Mouse (Mus musculus): Measurements from ENCODE around the gene Hsd17b6. TPM values are rescaled to one million over a fixed set of nuclear protein-coding genes. Genes with fewer than 3 reads are reported as not detected.

The Hsd17b6 gene
- polyA plus RNA-seq, 1 experiment, result not detected

DNA sequence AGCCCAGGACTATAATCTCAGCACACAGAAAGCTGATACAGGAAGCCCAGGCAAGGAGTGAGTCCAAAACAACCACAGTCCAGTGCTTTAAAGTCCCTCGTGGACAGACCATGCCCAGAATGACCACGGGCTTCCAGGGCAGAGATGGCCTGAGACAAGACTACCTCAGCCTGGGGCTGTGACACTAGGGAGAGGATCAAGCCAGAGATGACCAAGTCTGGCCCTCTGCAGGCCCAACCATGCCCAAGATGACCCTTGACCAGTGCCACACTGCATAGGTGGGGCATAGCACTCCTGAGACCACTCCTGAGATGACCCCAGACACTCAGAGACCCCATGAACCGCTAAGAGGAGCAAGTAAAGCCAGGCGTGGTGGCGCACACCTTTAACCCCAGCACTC lies 2.3 kb upstream of the Hsd17b6 start:
- no peaks in the 10 kb centered on the region for H3K9me3 ChIP-seq
- H3K4me1 ChIP-seq, result peaks cover 3% of the 10 kb centered on the region; the same call in 1 of the 2 replicates
- peaks cover 4% of the 10 kb centered on the region for H3K27me3 ChIP-seq (replicated peaks)
- TF ChIP-seq GATA1 (IDR thresholded peaks at IDR 0.05; ENCODE audit: borderline replicate concordance, low read length) (no peak), FLI1 (IDR thresholded peaks at IDR 0.05; ENCODE audit: low read length) (no peak)
- no peak overlapping the region for H3K4me3 ChIP-seq (replicated peaks)
- no peaks in the 10 kb centered on the region for H3K36me3 ChIP-seq (replicated peaks; ENCODE audit: low read length)

DNA sequence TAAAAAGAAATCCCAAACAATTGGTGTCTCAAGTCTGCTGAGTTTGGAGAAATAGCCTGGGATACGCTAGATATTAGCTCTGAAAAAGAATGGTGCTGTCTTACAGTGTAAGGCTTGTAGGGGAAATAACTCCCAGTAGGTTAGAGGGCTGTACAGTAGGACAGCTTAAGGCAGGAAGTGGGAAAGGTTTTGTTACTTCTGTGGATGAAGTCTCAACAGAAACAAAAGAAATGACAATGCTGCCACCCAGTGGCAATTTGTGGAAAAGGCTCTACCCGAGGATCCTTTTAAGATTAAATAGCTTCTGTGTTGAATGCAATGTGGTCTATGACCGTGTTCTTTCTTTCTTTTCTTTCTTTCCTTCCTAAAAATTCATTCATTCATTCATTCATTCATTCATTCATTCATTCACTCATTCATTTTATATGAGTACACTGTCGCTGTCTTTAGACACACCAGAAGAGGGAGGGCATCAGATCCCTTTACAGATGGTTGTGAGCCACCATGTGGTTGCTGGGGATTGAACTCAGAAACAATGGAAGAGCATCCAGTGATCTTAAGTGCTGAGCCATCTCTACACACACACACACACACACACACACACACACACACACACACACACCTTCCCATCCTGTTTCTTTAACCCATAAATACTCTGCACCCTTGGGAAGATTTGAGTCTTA lies 937 bp upstream of the Hsd17b6 start:
- Histone ChIP-seq H3K27me3 (replicated peaks) (peaks cover 4% of the 10 kb centered on the region), H3K4me3 (replicated peaks) (no peak overlapping the region), H3K4me1 (peaks cover 3% of the 10 kb centered on the region; the same call in 1 of the 2 replicates), H3K9me3 (no peaks in the 10 kb centered on the region), H3K36me3 (replicated peaks; ENCODE audit: low read length) (no peaks in the 10 kb centered on the region)
- TF ChIP-seq FLI1 (IDR thresholded peaks at IDR 0.05; ENCODE audit: low read length) (no peak), GATA1 (IDR thresholded peaks at IDR 0.05; ENCODE audit: borderline replicate concordance, low read length) (no peak)

DNA sequence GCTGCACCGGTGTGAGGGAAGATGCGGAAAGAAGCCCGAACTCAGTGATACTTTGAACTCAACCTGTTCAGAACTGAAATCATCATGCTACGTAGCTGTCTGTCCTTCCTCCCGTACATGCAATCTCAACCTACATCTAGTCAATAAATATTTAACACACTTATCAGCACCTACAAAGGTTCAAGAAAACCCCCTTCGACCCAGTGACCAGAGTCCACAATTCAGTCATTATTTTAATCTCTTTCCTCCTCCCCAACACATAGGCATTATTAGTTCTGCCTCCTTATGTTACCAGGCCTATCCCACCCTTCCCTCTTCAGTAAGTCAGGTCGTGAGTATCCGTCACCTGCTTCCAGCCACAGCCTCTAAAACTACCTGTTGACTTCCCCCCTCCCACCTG lies 1.9 kb downstream of the Hsd17b6 start:
- Histone ChIP-seq H3K4me1 (peaks cover 3% of the 10 kb centered on the region; the same call in 1 of the 2 replicates), H3K27me3 (replicated peaks) (peaks cover 4% of the 10 kb centered on the region), H3K36me3 (replicated peaks; ENCODE audit: low read length) (no peaks in the 10 kb centered on the region), H3K9me3 (no peaks in the 10 kb centered on the region), H3K4me3 (replicated peaks) (no peak overlapping the region)
- TF ChIP-seq GATA1 (IDR thresholded peaks at IDR 0.05; ENCODE audit: borderline replicate concordance, low read length), result no peak
- no peak for TF ChIP-seq FLI1 (IDR thresholded peaks at IDR 0.05; ENCODE audit: low read length)

DNA sequence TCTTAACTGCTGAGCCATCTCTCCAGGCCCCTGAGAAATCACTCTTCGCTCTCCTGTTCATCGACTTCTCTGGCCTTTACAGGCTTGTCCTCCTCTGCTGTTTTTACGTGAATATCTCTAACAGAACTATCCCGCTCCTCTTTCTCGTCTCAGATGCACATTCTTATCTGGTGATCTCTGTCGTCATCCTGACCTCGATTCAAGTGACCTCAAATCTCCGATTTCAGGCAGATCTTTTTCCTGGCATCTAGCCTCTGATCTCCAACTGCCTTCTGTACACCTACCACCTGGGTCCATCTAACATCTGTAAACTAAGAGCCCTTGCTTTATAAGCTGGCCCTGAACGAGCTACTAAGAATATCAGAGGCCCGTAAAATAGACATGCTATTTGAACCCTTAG lies 2.5 kb downstream of the Hsd17b6 start:
- Histone ChIP-seq H3K4me1 (peaks cover 3% of the 10 kb centered on the region; the same call in 1 of the 2 replicates), H3K4me3 (replicated peaks) (no peak overlapping the region), H3K9me3 (no peaks in the 10 kb centered on the region), H3K27me3 (replicated peaks) (peaks cover 4% of the 10 kb centered on the region), H3K36me3 (replicated peaks; ENCODE audit: low read length) (no peaks in the 10 kb centered on the region)
- no peak for TF ChIP-seq GATA1 (IDR thresholded peaks at IDR 0.05; ENCODE audit: borderline replicate concordance, low read length)
- no peak for TF ChIP-seq FLI1 (IDR thresholded peaks at IDR 0.05; ENCODE audit: low read length)

DNA sequence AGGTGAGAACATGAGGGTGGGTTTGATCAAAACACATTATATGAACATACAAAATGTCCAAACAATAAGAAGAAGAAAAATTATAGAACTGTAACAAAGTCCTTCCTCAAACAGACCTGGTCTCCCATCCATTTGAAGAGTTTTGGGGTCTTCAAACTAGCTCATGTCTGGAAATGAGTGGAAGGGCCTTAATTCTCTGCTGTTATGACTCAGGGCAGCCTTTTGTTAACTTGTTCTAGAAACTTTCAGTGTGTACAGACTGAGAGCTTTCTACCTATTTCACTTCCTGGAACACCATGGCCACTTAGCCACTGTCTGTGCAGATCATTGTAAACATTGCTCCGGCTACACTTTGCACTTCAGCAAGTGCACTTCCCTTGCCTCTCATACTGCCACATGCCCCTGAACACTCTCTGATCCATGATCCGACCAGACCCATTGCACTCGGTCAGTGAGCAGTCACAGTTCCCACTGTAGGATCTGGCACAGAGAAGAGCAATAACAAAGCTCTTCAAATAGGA lies 4.1 kb downstream of the Hsd17b6 start:
- Histone ChIP-seq H3K36me3 (replicated peaks; ENCODE audit: low read length) (no peaks in the 10 kb centered on the region), H3K9me3 (peaks cover 4% of the 10 kb centered on the region), H3K4me3 (replicated peaks) (no peak overlapping the region), H3K4me1 (peaks cover 3% of the 10 kb centered on the region; the same call in 1 of the 2 replicates), H3K27me3 (replicated peaks) (peaks cover 2% of the 10 kb centered on the region)
- TF ChIP-seq GATA1 (IDR thresholded peaks at IDR 0.05; ENCODE audit: borderline replicate concordance, low read length), result no peak
- TF ChIP-seq FLI1 (IDR thresholded peaks at IDR 0.05; ENCODE audit: low read length), result no peak

DNA sequence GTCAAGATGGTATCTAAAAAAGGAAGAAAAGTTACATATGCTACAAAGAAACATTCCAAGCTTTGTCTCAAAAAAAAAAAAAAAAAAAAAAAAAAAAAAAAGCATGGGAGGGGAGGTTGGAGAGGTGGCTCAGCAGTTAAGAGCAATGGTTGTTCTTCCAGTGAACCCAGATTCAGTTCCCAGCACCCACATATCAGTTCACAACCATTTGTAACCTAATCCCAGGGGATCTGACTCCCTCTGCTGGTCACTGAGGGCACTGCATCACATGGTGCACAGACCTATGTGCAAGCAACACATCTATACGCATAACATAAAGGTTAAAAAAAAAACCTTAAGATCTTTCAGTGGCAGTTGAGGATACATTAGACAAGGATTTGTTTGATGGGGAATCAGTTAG lies 9.2 kb downstream of the Hsd17b6 start:
- Histone ChIP-seq H3K4me3 (replicated peaks) (no peak overlapping the region), H3K27me3 (replicated peaks) (no peaks in the 10 kb centered on the region), H3K9me3 (peaks cover 8% of the 10 kb centered on the region), H3K4me1 (no peaks in the 10 kb centered on the region), H3K36me3 (replicated peaks; ENCODE audit: low read length) (no peaks in the 10 kb centered on the region)
- TF ChIP-seq GATA1 (IDR thresholded peaks at IDR 0.05; ENCODE audit: borderline replicate concordance, low read length), result no peak
- TF ChIP-seq FLI1 (IDR thresholded peaks at IDR 0.05; ENCODE audit: low read length), result no peak

DNA sequence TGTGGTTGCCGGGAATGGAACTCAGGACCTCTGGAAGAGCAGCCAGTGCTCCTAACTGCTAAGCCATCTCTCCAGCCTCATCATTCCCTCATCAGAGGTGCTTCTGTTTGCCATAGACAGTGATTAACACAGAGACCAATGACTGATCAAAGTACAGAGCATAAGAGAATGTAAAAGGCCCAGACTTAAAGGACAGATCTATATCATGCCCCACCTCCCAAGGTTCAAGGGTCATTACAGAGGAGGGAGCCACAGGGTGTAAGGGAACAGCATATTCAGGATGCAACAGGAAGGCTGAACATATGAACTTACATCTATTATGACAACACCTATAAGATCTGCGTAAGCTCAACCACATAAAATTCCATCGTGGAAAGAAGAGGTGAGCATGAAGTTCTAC lies 10.7 kb downstream of the Hsd17b6 start:
- no peaks in the 10 kb centered on the region for H3K27me3 ChIP-seq (replicated peaks)
- TF ChIP-seq FLI1 (IDR thresholded peaks at IDR 0.05; ENCODE audit: low read length), result no peak
- no peak for TF ChIP-seq GATA1 (IDR thresholded peaks at IDR 0.05; ENCODE audit: borderline replicate concordance, low read length)
- H3K9me3 ChIP-seq, result peaks cover 8% of the 10 kb centered on the region
- no peaks in the 10 kb centered on the region for H3K4me1 ChIP-seq
- no peak overlapping the region for H3K4me3 ChIP-seq (replicated peaks)
- no peaks in the 10 kb centered on the region for H3K36me3 ChIP-seq (replicated peaks; ENCODE audit: low read length)

DNA sequence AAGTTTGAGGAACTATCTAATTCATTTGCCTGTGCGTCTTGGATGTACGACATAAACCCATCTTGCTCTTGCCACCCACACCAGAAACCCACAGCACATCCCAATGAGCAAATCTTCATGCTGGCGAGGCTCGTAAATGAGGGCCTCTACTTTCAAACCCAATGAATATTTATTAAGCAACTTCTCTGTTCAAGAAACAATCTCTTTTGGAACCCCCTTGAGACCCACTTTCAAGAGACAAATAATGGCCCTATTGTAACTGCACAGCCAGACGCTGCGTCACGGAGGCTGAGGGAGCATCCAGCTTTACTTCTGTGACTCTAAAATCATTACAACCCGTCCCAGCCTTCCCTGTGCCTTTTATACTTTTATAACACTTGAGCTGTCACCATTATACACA lies 21.8 kb downstream of the Hsd17b6 start:
- Histone ChIP-seq H3K4me3 (replicated peaks) (no peak overlapping the region), H3K27me3 (replicated peaks) (peaks cover 12% of the 10 kb centered on the region), H3K36me3 (replicated peaks; ENCODE audit: low read length) (no peaks in the 10 kb centered on the region), H3K9me3 (peaks cover 10% of the 10 kb centered on the region), H3K4me1 (no peaks in the 10 kb centered on the region)
- no peak for TF ChIP-seq FLI1 (IDR thresholded peaks at IDR 0.05; ENCODE audit: low read length)
- no peak for TF ChIP-seq GATA1 (IDR thresholded peaks at IDR 0.05; ENCODE audit: borderline replicate concordance, low read length)

DNA sequence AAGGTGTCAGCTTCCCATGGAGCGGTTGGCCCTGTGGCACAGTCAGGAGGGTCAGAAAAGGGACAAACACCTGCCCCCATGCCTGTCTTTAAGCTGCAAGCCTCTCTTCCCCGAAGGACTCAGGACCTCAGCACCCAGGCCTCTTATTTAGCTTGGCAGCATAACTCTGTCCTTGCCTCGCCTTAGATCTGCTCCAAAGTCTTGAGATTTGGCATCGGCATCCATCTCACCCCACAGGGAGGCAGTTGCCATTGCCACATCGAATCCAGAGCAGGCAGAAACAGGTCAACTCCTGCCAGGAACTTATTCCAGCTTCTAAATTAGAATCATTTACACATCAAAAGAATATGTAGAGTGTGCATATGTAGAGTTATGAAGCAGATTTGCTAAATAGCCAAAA lies 22.8 kb downstream of the Hsd17b6 start:
- H3K27me3 ChIP-seq (replicated peaks), result peaks cover 12% of the 10 kb centered on the region
- H3K4me3 ChIP-seq (replicated peaks), result no peak overlapping the region

DNA sequence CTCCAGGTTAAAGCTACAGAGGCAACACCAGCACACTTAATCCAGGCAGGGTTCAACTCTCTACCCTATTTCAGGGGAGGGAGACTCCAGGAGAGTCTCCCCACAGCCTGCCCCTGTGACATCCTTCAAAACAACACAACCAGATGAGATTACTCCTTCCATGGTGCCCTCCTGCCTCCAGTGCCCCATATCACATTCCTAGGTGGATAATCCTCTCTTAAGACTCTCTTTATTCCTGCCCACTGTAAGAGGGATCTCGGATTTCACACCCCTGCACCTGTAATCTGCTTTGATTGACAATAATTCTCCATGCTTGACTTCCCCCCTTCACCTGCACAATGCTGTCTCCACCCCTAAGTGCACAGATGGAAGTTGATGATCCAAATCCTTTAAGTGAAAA lies 31.9 kb downstream of the Hsd17b6 start:
- H3K36me3 ChIP-seq (replicated peaks; ENCODE audit: low read length), result no peaks in the 10 kb centered on the region
- no peak overlapping the region for H3K4me3 ChIP-seq (replicated peaks)
- peaks cover 7% of the 10 kb centered on the region for H3K27me3 ChIP-seq (replicated peaks)
- H3K4me1 ChIP-seq, result no peaks in the 10 kb centered on the region
- TF ChIP-seq FLI1 (IDR thresholded peaks at IDR 0.05; ENCODE audit: low read length) (no peak), GATA1 (IDR thresholded peaks at IDR 0.05; ENCODE audit: borderline replicate concordance, low read length) (no peak)
- H3K9me3 ChIP-seq, result peaks cover 17% of the 10 kb centered on the region

More for the DNA sequence above, 22.8 kb downstream of the Hsd17b6 start:
- no peaks in the 10 kb centered on the region for H3K4me1 ChIP-seq
- H3K9me3 ChIP-seq, result peaks cover 10% of the 10 kb centered on the region
- H3K36me3 ChIP-seq (replicated peaks; ENCODE audit: low read length), result no peaks in the 10 kb centered on the region
- no peak for TF ChIP-seq FLI1 (IDR thresholded peaks at IDR 0.05; ENCODE audit: low read length)
- TF ChIP-seq GATA1 (IDR thresholded peaks at IDR 0.05; ENCODE audit: borderline replicate concordance, low read length), result no peak

All from megakaryocyte, embryonic 14.5 days (primary cell).